Mouse (Mus musculus) spleen, adult 2 months (tissue): ENCODE results near the gene Emc9.

Experiments
- CTCF ChIP-seq: fragments of 200-500 bp; IDR thresholded peaks from 2 replicates; pipeline ENCODE4 v1.5.1; 2011; ENCODE audit warnings: mild to moderate bottlenecking, inconsistent platforms; ENCODE audit not compliant: insufficient read depth, insufficient read length, insufficient replicate concordance; ENCODE audit errors: extremely low read depth
- POLR2A ChIP-seq: fragments of 200-500 bp; IDR thresholded peaks from 2 replicates; pipeline ENCODE4 v1.6.1; 2011; ENCODE audit warnings: low read depth, low read length, inconsistent platforms

- TF ChIP-seq CTCF, result no peak
- no peak for TF ChIP-seq POLR2A
Observed at GRCm38 (mm10) chr14:55570588-55570987, 14.5 kb downstream of the Emc9 start.
